Mouse (Mus musculus) spleen, postnatal 14 days (tissue): ENCODE measurements around the gene Foxk1.

Experiments
- DNase-seq, 2 experiments: peaks; one replicate each; pipeline ENCODE4 v3.0.0; 2021 to 2022; ENCODE audit warnings: low spot score in 2 of 2

Foxk1 gene

GRCm38 (mm10) chr5:142400981-142401640 is at the start of gene Foxk1:
TSS of gene Foxk1 (plus strand) at chr5:142401497.
- peak; percentile 87 to 91 for DNase-seq

- DNase-seq = no peak
Measured at GRCm38 (mm10) chr5:142352336-142352892, 48.9 kb upstream of the Foxk1 start.

- no peak for DNase-seq
Measured at GRCm38 (mm10) chr5:142355144-142355543, 46.2 kb upstream of the Foxk1 start.

- no peak for DNase-seq
Measured at GRCm38 (mm10) chr5:142361166-142361565, 40.1 kb upstream of the Foxk1 start.

- no peak for DNase-seq
Measured at GRCm38 (mm10) chr5:142362894-142363293, 38.4 kb upstream of the Foxk1 start.

GRCm38 (mm10) chr5:142364095-142364494 is 37.2 kb upstream of the Foxk1 start:
- no peak for DNase-seq

GRCm38 (mm10) chr5:142367085-142368081 is 33.9 kb upstream of the Foxk1 start:
- DNase-seq = peak; percentile 99

GRCm38 (mm10) chr5:142368122-142368521 is 33.2 kb upstream of the Foxk1 start:
- no peak for DNase-seq

- no peak for DNase-seq
Measured at GRCm38 (mm10) chr5:142370406-142371171, 30.7 kb upstream of the Foxk1 start.

GRCm38 (mm10) chr5:142371172-142372155 is 29.8 kb upstream of the Foxk1 start:
- no peak for DNase-seq

GRCm38 (mm10) chr5:142372207-142372606 is 29.1 kb upstream of the Foxk1 start:
- DNase-seq = no peak

- DNase-seq = no peak
Measured at GRCm38 (mm10) chr5:142374343-142374742, 27.0 kb upstream of the Foxk1 start.

- no peak for DNase-seq
Measured at GRCm38 (mm10) chr5:142375641-142376040, 25.7 kb upstream of the Foxk1 start.

- DNase-seq = no peak
Measured at GRCm38 (mm10) chr5:142376071-142376470, 25.2 kb upstream of the Foxk1 start.

GRCm38 (mm10) chr5:142378068-142378467 is 23.2 kb upstream of the Foxk1 start:
- no peak for DNase-seq

- no peak for DNase-seq
Measured at GRCm38 (mm10) chr5:142380491-142380890, 20.8 kb upstream of the Foxk1 start.

GRCm38 (mm10) chr5:142384911-142385660 is 16.2 kb upstream of the Foxk1 start:
- DNase-seq = no peak

GRCm38 (mm10) chr5:142386329-142386728 is 15.0 kb upstream of the Foxk1 start:
- no peak for DNase-seq

- DNase-seq = no peak
Measured at GRCm38 (mm10) chr5:142386784-142387680, 14.3 kb upstream of the Foxk1 start.
